In genomic region chr10:54073641-54074203, GRCm38 (mm10) we compare ENCODE assay signal across 8 mouse cellular contexts. TPM values are rescaled to one million over a fixed set of nuclear protein-coding genes. Genes with fewer than 3 reads are reported as not detected.
A peak's percentile ranks its signal among the peaks of the same experiment; 100 is the strongest.
DNase-seq lines count a peak whose midpoint lies in the region; ATAC-seq lines count a peak whose summit lies in the region.

No protein-coding gene starts in this region.

- WGBS in forebrain, embryonic 14.5 days = 82% methylated on average over 6 of the region's 6 CpGs
- 24% methylated on average over 6 of the region's 6 CpGs for WGBS in kidney, embryonic 16.5 days

- ATAC-seq in forebrain, embryonic 14.5 days = no peak
- peak; percentile 29; the same call in 1 of the 2 replicates for ATAC-seq in kidney, embryonic 16.5 days (ENCODE audit: low FRiP score, low TSS enrichment)

- H3K27ac ChIP-seq in forebrain, embryonic 14.5 days (ENCODE audit: low read depth, low read length) = no peak overlapping the region
- H3K27ac ChIP-seq in kidney, embryonic 16.5 days (ENCODE audit: low read length) = no peak overlapping the region

- H3K4me2 ChIP-seq in forebrain, embryonic 14.5 days (ENCODE audit: low read length) = peak overlapping the region; percentile 100
- peak overlapping the region; percentile 91 for H3K4me2 ChIP-seq in kidney, embryonic 16.5 days (replicated peaks; ENCODE audit: low read depth, low read length)

- intact Hi-C loops in left cerebral cortex, postnatal 36 days (cut with DNase I) = loop anchor here (10.0 kb wide), 1 partner anchor 209 kb away; no protein-coding TSS in a partner anchor

- H3K9ac ChIP-seq in forebrain, embryonic 14.5 days (ENCODE audit: low read length) = no peak overlapping the region
- H3K9ac ChIP-seq in kidney, embryonic 16.5 days (replicated peaks; ENCODE audit: low read length) = peak overlapping the region; percentile 78

- no peaks in the 10 kb centered on the region for H3K9me3 ChIP-seq in forebrain, embryonic 14.5 days (replicated peaks; ENCODE audit: control insufficient read depth, low read length)
- H3K9me3 ChIP-seq in kidney, embryonic 16.5 days (ENCODE audit: low read length) = no peaks in the 10 kb centered on the region

- 0 out of 2 replicates have a peak, but pooled peaks cover 17% of the 10 kb centered on the region for H3K27me3 ChIP-seq in forebrain, embryonic 14.5 days (replicated peaks; ENCODE audit: control insufficient read depth, insufficient read depth, low read length)
- no peaks in the 10 kb centered on the region for H3K27me3 ChIP-seq in kidney, embryonic 16.5 days (ENCODE audit: insufficient read depth, low read length)

- no peaks in the 10 kb centered on the region for H3K36me3 ChIP-seq in forebrain, embryonic 14.5 days (ENCODE audit: control insufficient read depth, insufficient read depth, low read length)
- no peaks in the 10 kb centered on the region for H3K36me3 ChIP-seq in kidney, embryonic 16.5 days (ENCODE audit: insufficient read depth, low read length)

- H3K4me3 ChIP-seq in forebrain, embryonic 14.5 days (ENCODE audit: low read depth, low read length) = peak overlapping the region; percentile 66
- H3K4me3 ChIP-seq in kidney, embryonic 16.5 days (ENCODE audit: low read length) = peak overlapping the region; percentile 87

- DNase-seq in left cerebral cortex, postnatal 36 days (ENCODE audit: low spot score in 2 of 2) = peak; percentile 7 to 16
- DNase-seq in left cerebral cortex, adult 8-10 months (ENCODE audit: low spot score in 2 of 2) = no peak
- no peak for DNase-seq in forebrain, embryonic 14.5 days (ENCODE audit: low spot score)
- DNase-seq in lung, postnatal 14 days = peak; percentile 4
- DNase-seq in thymus, adult 18-20 months = peak; percentile 34 to 61
- DNase-seq in layer of hippocampus, adult 9-10 months (ENCODE audit: low spot score) = no peak
- no peak for DNase-seq in retina, postnatal 1 day

- H3K4me1 ChIP-seq in forebrain, embryonic 14.5 days (ENCODE audit: control insufficient read depth, insufficient read depth, low read length) = peaks cover 8% of the 10 kb centered on the region; the same call in 1 of the 2 replicates
- peaks cover 34% of the 10 kb centered on the region for H3K4me1 ChIP-seq in kidney, embryonic 16.5 days (ENCODE audit: insufficient read depth, low read length)

RNA-seq across cellular contexts. Expression of gene Man1a, which starts 2.7 kb away (rescaled TPM):
- 10 to 100 TPM; 28.5 TPM for total RNA-seq in left cerebral cortex, postnatal 36 days (2021)
- total RNA-seq in left cerebral cortex, adult 8-10 months (2022) = 10 to 100 TPM; 28.0 to 28.9 (median 28.7) TPM
- 2.0 and 2.5 TPM in 2 replicates for polyA plus RNA-seq in forebrain, embryonic 14.5 days (2014; fragmentation: Nextera tagmentation; extraction: Ambion mirVana)
- polyA plus RNA-seq in kidney, embryonic 16.5 days (2015; fragmentation: Nextera tagmentation; extraction: Ambion mirVana) = 6.5 and 8.4 TPM in 2 replicates

Comparison
In these comparisons a context has a peak if more than half of its experiments do, and no peak if none do; other contexts are left out.
1. DNase-seq: peak in left cerebral cortex, postnatal 36 days (2 of 2), lung, postnatal 14 days (single experiment) and thymus, adult 18-20 months (2 of 2); none in left cerebral cortex, adult 8-10 months (0 of 2), forebrain, embryonic 14.5 days (single experiment), layer of hippocampus, adult 9-10 months (single experiment) and retina, postnatal 1 day (single experiment).